Mouse (Mus musculus) cortical plate, adult 2 months (tissue): ENCODE measurements around the gene Aoah. TPM values are rescaled to one million over a fixed set of nuclear protein-coding genes. Genes with fewer than 3 reads are reported as not detected.

Source experiments
- H3K27ac ChIP-seq: fragments of 200-500 bp; 2 replicates; pipeline ENCODE4 v1.5.1; 2012; ENCODE audit warnings: low read length, control low read depth, inconsistent platforms; ENCODE audit not compliant: insufficient read depth
- H3K4me1 ChIP-seq: fragments of 200-500 bp; 2 replicates; pipeline ENCODE4 v1.6.1; 2011; ENCODE audit warnings: low read length; ENCODE audit not compliant: control insufficient read depth, insufficient read depth
- H3K4me3 ChIP-seq: fragments of 200-500 bp; 2 replicates; pipeline ENCODE4 v1.5.1; 2011; ENCODE audit warnings: mild to moderate bottlenecking, low read length, control low read depth; ENCODE audit not compliant: insufficient read depth
- CTCF ChIP-seq: fragments of 200-500 bp; IDR thresholded peaks from 2 replicates; pipeline ENCODE4 v1.5.1; 2011; ENCODE audit warnings: mild to moderate bottlenecking, control low read depth, low read length; ENCODE audit not compliant: insufficient read depth; ENCODE audit errors: extremely low read depth
- POLR2A ChIP-seq: fragments of 200-500 bp; IDR thresholded peaks from 2 replicates; pipeline ENCODE4 v1.6.1; 2011; ENCODE audit warnings: mild to moderate bottlenecking, low read length, control low read depth; ENCODE audit not compliant: insufficient read depth; ENCODE audit errors: extremely low read depth
- polyA plus RNA-seq: library from polyadenylated mRNA; depleted of rRNA; stranded (reverse); fragments of >200 nt; gene quantifications from 2 replicates; pipeline ENCODE4 v1.2.3, GENCODE M21; 2012; rRNA removed

Aoah gene
- 0.19 and 0.36 TPM in 2 replicates for polyA plus RNA-seq

DNA sequence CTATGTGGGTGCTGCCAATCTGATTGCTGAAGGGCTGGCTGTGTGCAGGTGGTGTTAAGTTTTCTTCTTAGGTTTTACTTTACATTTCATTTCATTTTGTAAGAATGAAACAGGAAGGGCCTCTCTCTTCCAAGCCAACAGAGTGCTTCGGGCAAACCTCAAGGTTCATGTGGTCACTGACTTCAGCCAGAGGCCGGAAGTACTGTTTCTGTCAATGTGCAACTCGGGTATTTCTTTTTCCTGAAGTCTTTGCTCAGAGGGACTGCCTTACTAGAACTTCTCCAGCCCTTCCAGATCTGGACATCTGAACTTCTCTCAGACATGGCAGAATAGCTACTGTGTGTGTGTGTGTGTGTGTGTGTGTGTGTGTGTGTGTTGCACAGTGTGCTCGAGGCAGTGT, at the start of gene Aoah:
TSS of gene Aoah (plus strand) at position 213 of the 400 bp plus-strand sequence.
- no peaks in the 10 kb centered on the region for H3K4me1 ChIP-seq
- TF ChIP-seq CTCF: no peak
- TF ChIP-seq POLR2A: no peak
- H3K27ac ChIP-seq: no peak within 1 kb of the TSS
- no peak within 1 kb of the TSS for H3K4me3 ChIP-seq

DNA sequence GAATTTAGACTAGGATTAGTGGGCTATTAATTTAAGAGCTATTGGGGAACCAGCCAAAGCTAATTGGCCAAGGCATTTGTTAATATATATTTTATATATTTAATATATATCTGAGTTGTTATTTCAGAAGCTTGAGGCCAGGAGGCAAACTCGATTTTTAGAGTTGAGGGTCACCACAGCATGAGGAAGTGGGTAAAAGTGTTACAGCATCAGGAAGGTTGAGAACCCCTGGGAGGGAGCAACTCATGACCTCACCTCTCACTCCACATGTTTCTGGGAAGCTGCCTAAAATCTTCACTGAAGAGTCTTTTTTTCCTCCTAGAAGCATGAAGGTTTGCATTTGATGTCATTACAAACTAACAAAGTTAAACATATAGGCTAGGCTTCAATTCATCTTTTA, 39.1 kb upstream of the Aoah start:
- Histone ChIP-seq H3K4me3 (no peak overlapping the region), H3K4me1 (no peaks in the 10 kb centered on the region), H3K27ac (no peak overlapping the region)
- no peak for TF ChIP-seq CTCF
- TF ChIP-seq POLR2A: no peak

DNA sequence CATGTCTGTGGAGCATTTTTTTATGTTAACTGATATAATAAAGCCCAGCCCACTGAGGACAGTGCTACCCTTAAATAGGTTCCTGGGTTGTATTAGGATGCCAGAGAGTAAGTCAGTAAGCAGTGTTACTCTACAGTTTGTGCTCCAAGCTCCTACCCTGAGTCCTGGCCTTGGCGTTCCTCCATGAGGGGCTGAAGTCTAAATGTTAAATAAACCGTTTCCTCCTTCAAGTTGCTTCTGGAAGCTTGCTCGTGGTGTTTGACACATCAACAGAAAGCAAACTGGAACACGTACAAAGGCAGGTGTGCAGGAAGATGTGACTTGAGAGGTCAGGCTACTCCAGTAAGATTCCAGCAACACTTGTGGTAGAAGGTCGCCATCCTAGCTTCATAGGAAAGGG, 10.3 kb upstream of the Aoah start:
- H3K4me3 ChIP-seq: no peak overlapping the region
- H3K27ac ChIP-seq: no peak overlapping the region
- H3K4me1 ChIP-seq: no peaks in the 10 kb centered on the region
- TF ChIP-seq POLR2A: no peak

DNA sequence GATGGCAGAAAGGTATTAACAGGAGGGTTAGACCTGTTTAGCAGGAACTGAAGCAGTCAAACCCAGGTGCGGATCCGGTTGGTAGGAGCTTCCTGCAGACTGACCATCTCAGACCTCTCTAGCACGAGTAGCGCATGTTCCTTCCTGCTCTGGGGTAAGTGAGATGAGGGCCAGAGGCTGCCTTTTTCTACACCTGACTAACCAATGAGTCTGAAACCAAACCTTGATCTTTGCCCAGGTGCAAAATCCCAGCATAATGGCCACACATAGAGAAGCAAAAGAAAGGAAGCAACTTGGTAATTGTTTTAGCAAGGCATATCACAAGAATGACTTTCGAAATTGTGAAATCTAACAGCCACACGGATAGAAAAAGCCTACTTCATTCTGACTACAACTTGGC, 9.9 kb upstream of the Aoah start:
- TF ChIP-seq POLR2A (no peak), CTCF (no peak)
- no peaks in the 10 kb centered on the region for H3K4me1 ChIP-seq
- H3K4me3 ChIP-seq: no peak overlapping the region
- no peak overlapping the region for H3K27ac ChIP-seq

DNA sequence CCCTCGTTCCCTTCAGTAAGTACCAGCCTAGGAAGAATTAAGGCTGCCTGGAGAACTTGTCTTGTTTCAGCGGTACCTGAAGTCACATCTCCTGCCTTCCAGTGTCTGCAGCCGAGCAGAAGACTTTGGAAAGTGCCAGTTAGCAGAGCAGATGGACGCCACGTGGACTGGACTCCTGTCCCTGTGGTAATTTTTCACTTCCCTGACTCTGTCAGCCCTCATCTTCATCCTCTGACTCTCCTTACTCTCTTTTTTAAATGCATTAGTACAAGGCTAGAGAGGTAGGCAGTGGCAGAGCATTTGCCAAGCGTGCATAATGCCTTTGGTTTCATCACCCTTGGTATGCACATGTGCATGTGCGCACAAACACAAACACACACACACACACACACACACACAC, 8.0 kb upstream of the Aoah start:
- no peaks in the 10 kb centered on the region for H3K4me1 ChIP-seq
- TF ChIP-seq CTCF (no peak), POLR2A (no peak)
- H3K4me3 ChIP-seq: no peak overlapping the region
- no peak overlapping the region for H3K27ac ChIP-seq

DNA sequence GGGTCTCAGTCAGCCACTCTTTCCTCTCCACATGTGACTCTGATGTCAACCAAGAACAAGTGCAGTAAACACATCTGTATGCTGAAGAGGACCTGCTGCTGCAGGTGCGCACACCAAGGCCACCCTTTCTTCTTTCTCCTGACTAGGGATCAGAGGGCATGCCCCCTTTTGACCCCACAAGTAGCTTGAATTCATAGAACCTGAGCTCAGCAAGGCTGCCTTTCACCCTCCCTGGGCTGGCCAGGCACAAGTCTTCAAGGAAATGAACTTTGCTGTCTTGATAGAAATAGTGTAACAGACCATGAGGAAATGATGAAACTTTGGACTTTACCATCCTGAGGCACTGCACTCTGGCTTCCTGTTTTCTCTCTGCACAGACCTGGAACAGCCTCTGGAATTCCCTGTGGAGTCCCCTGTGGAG, 7.1 kb upstream of the Aoah start:
- Histone ChIP-seq H3K4me1 (no peaks in the 10 kb centered on the region), H3K27ac (no peak overlapping the region), H3K4me3 (no peak overlapping the region)
- TF ChIP-seq POLR2A (no peak), CTCF (no peak)

DNA sequence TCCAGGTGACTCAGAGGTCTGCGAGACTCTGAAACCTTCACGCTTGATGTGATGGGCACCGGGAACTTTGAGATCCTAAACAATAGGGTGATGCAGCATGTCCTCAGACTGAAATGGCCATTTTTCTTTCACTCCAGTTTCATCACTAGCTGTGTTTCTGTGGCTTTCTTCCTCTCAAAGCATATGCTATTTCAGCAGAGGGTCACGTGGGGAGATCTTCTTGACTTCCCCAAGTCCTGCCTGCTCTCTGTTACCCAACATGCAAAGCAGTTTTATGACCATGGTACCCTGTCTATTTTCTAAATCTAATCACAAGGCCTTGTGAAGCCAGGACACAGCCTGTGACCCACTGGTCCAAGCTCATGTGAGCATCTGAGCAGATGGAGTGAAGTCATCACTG, 6.0 kb upstream of the Aoah start:
- no peak overlapping the region for H3K27ac ChIP-seq
- no peaks in the 10 kb centered on the region for H3K4me1 ChIP-seq
- H3K4me3 ChIP-seq: no peak overlapping the region
- TF ChIP-seq CTCF: no peak
- TF ChIP-seq POLR2A: no peak

DNA sequence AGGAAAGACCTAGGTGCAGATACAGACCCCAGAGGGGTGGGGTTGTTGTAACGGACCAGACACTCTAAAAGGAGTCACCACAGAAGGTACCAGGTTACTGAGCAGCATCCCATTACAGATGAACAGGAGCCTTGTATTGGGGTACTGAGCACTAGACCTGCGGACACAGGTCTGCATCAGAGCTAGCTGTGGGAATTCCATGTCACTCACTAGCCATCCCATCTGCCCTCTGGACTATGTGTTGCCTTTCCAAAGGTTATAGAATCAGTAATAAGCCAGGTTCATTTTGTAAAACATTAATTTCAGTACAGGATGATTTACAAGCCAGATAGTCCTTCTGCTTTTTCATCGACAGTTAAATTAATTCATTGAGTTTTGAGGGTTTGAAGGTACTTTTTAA, 2.7 kb downstream of the Aoah start:
- Histone ChIP-seq H3K4me1 (no peaks in the 10 kb centered on the region), H3K27ac (no peak overlapping the region), H3K4me3 (no peak overlapping the region)
- TF ChIP-seq CTCF (no peak), POLR2A (no peak)

DNA sequence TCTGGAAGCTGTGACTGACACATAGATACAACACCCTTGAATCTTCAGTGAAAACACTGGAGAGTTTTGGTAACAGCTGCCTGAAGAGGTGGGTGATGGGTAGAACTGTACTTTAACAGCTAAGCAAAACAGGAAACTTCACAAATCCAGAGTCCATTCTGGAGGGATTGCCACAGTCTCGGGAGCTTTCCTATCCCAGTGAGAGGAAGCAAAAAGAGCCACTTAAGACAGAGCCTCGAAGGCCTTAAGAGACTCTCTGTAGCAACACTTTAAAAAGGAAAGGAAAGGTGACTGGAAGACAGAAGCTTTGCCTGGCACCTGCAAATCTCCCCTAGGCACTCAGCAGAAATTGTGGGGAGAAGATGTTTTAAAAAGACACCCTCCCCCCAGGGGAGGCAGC, 4.6 kb downstream of the Aoah start:
- TF ChIP-seq CTCF (no peak), POLR2A (no peak)
- H3K4me3 ChIP-seq: no peak overlapping the region
- no peaks in the 10 kb centered on the region for H3K4me1 ChIP-seq
- H3K27ac ChIP-seq: no peak overlapping the region

DNA sequence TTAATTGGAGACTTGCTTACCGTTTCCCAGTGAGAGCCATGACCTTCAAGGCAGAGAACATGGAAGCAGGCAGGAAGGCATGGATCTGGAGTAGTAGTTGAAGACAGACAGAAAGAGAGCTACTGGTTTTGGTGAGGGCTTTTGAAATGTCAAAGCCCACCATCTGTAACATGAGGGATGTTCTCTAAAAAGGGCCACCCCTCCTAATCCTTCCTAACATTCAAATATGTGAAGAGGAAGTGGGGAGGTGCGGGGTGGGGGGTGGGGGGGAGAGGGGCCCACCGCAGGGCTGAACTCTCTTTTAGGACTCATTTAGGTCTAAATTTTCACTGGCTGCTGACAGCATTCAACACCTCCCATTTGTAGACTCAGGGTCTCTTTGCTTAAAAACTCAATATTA, 5.9 kb downstream of the Aoah start:
- Histone ChIP-seq H3K27ac (no peak overlapping the region), H3K4me1 (no peaks in the 10 kb centered on the region), H3K4me3 (no peak overlapping the region)
- TF ChIP-seq CTCF (no peak), POLR2A (no peak)

DNA sequence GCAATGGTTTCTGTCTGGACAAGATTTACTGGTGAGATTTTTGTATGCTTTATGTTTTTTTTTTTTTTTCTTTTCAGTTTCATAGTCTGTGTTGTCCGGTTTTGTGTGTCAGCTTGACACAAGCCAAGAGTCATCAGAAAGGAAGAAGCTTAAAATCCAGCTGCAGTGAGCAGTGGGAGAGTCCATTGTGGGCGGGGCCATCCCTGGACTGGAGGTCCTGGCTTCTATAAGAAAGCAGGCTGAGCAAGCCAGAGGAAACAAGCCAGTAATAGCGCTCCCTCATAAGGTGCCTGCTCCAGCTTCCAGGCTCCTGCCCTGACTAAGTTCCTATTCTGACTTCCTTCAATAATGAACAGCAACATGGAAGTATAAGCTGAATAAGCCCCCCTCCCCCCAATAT, 6.7 kb downstream of the Aoah start:
- TF ChIP-seq POLR2A (no peak), CTCF (no peak)
- Histone ChIP-seq H3K4me1 (no peaks in the 10 kb centered on the region), H3K27ac (no peak overlapping the region), H3K4me3 (no peak overlapping the region)
